Comparison of ENCODE assay signal across 8 mouse cellular contexts in genomic region chr5:22343843-22344555, GRCm38 (mm10). TPM values are rescaled to one million over a fixed set of nuclear protein-coding genes. Genes with fewer than 3 reads are reported as not detected.
DNase-seq lines count a peak whose midpoint lies in the region; ATAC-seq lines count a peak whose summit lies in the region.

No protein-coding gene starts in this region.

- H3K4me2 ChIP-seq in embryonic facial prominence, embryonic 15.5 days (replicated peaks) = peak overlapping the region; percentile 95
- peak overlapping the region; percentile 98 for H3K4me2 ChIP-seq in intestine, embryonic 16.5 days (ENCODE audit: low read depth, low read length)
- H3K4me2 ChIP-seq in neural tube, embryonic 13.5 days = peak overlapping the region; percentile 89

- ATAC-seq in frontal cortex, adult (ENCODE audit: low TSS enrichment) = peak; percentile 86
- ATAC-seq in embryonic facial prominence, embryonic 15.5 days (ENCODE audit: insufficient number of reproducible peaks, low FRiP score, low TSS enrichment, low read depth) = peak; percentile 71
- peak; percentile 57 for ATAC-seq in intestine, embryonic 16.5 days
- ATAC-seq in neural tube, embryonic 13.5 days (ENCODE audit: low read depth) = peak; percentile 83

- H3K27me3 ChIP-seq in embryonic facial prominence, embryonic 15.5 days = peaks cover 84% of the 10 kb centered on the region
- H3K27me3 ChIP-seq in intestine, embryonic 16.5 days (replicated peaks; ENCODE audit: control insufficient read depth, insufficient read depth, low read length) = peaks cover 59% of the 10 kb centered on the region
- peaks cover 46% of the 10 kb centered on the region for H3K27me3 ChIP-seq in neural tube, embryonic 13.5 days

- no peak for DNase-seq in frontal cortex, postnatal 14 days (ENCODE audit: low spot score in 2 of 2)
- peak; percentile 59 for DNase-seq in right cerebral cortex, postnatal 25 days
- DNase-seq in right cerebral cortex, adult 18-20 months = no peak
- no peak for DNase-seq in frontal cortex, adult 2 months (ENCODE audit: extremely low spot score in 1 of 2, low spot score in 1 of 2)

- no peak overlapping the region for H3K27ac ChIP-seq in embryonic facial prominence, embryonic 15.5 days (replicated peaks)
- no peak overlapping the region for H3K27ac ChIP-seq in intestine, embryonic 16.5 days (ENCODE audit: low read length)
- H3K27ac ChIP-seq in neural tube, embryonic 13.5 days (replicated peaks) = peak overlapping the region; percentile 96

- peak overlapping the region; percentile 50 for H3K4me3 ChIP-seq in embryonic facial prominence, embryonic 15.5 days (replicated peaks)
- H3K4me3 ChIP-seq in intestine, embryonic 16.5 days (ENCODE audit: low read length) = peak overlapping the region; percentile 56
- peak overlapping the region; percentile 63 for H3K4me3 ChIP-seq in neural tube, embryonic 13.5 days

- no peaks in the 10 kb centered on the region for H3K9me3 ChIP-seq in embryonic facial prominence, embryonic 15.5 days (replicated peaks)
- H3K9me3 ChIP-seq in intestine, embryonic 16.5 days (ENCODE audit: control insufficient read depth, low read length) = no peaks in the 10 kb centered on the region
- H3K9me3 ChIP-seq in neural tube, embryonic 13.5 days = no peaks in the 10 kb centered on the region

- 0 out of 2 replicates have a peak overlapping the region, but pooled peaks have one; percentile 23 for H3K9ac ChIP-seq in embryonic facial prominence, embryonic 15.5 days
- 0 out of 2 replicates have a peak overlapping the region, but pooled peaks have one; percentile 14 for H3K9ac ChIP-seq in intestine, embryonic 16.5 days (ENCODE audit: low read depth, low read length)
- H3K9ac ChIP-seq in neural tube, embryonic 13.5 days = peak overlapping the region; percentile 88

- peaks cover 22% of the 10 kb centered on the region for H3K4me1 ChIP-seq in embryonic facial prominence, embryonic 15.5 days
- H3K4me1 ChIP-seq in intestine, embryonic 16.5 days (ENCODE audit: control insufficient read depth, insufficient read depth, low read length) = peaks cover 15% of the 10 kb centered on the region
- peaks cover 38% of the 10 kb centered on the region for H3K4me1 ChIP-seq in neural tube, embryonic 13.5 days (replicated peaks)

- H3K36me3 ChIP-seq in embryonic facial prominence, embryonic 15.5 days = no peaks in the 10 kb centered on the region
- no peaks in the 10 kb centered on the region for H3K36me3 ChIP-seq in intestine, embryonic 16.5 days (ENCODE audit: control insufficient read depth, insufficient read depth, low read length)
- H3K36me3 ChIP-seq in neural tube, embryonic 13.5 days = no peaks in the 10 kb centered on the region

- under 1% methylated on average over 65 of the region's 65 CpGs for WGBS in embryonic facial prominence, embryonic 15.5 days
- under 1% methylated on average over 53 of the region's 65 CpGs for WGBS in intestine, embryonic 16.5 days
- under 1% methylated on average over 63 of the region's 65 CpGs for WGBS in neural tube, embryonic 13.5 days

RNA-seq across cellular contexts. Expression of gene Reln, which starts 0.5 kb away (rescaled TPM):
- polyA plus RNA-seq in embryonic facial prominence, embryonic 15.5 days (2015; fragmentation: Nextera tagmentation; extraction: Ambion mirVana) = 5.1 and 6.0 TPM in 2 replicates
- 1.7 and 2.0 TPM in 2 replicates for polyA plus RNA-seq in intestine, embryonic 16.5 days (2015; fragmentation: Nextera tagmentation; extraction: Ambion mirVana)
- 45.8 and 51.3 TPM in 2 replicates for polyA plus RNA-seq in neural tube, embryonic 13.5 days (2015; fragmentation: Nextera tagmentation; extraction: Ambion mirVana)
- polyA plus RNA-seq in frontal cortex, adult 2 months (2012; rRNA removed) = 111 and 123 TPM in 2 replicates

Comparison
In these comparisons a context has a peak if more than half of its experiments do, and no peak if none do; other contexts are left out.
1. H3K9ac ChIP-seq: peak in every context shown above with its lines; median percentile 88 in neural tube, embryonic 13.5 days; 23 in embryonic facial prominence, embryonic 15.5 days; 14 in intestine, embryonic 16.5 days.